Mouse (Mus musculus): ENCODE data around the gene Iars. TPM values are rescaled to one million over a fixed set of nuclear protein-coding genes. Genes with fewer than 3 reads are reported as not detected.

Gene Iars
- polyA plus RNA-seq, 1 experiment from 2014 or later = 69.6 TPM

GRCm38 (mm10) chr13:49708311-49708710 is 26.4 kb downstream of the Iars start:
- peaks cover 39% of the 10 kb centered on the region for H3K36me3 ChIP-seq (ENCODE audit: control insufficient read depth, insufficient read depth, low read length)

GRCm38 (mm10) chr13:49712047-49712721 is 30.3 kb downstream of the Iars start:
- H3K4me3 ChIP-seq (ENCODE audit: low read depth, low read length) = no peak overlapping the region
- ATAC-seq (replicated peaks; ENCODE audit: insufficient number of reproducible peaks, low FRiP score, low TSS enrichment) = no peak
- H3K9ac ChIP-seq (ENCODE audit: low read depth, low read length) = no peak overlapping the region
- H3K27me3 ChIP-seq (ENCODE audit: control insufficient read depth, insufficient read depth, low read length) = no peaks in the 10 kb centered on the region
- no peaks in the 10 kb centered on the region for H3K9me3 ChIP-seq (replicated peaks; ENCODE audit: control insufficient read depth, low read length)
- no peak overlapping the region for H3K4me2 ChIP-seq
- no peak overlapping the region for H3K27ac ChIP-seq (ENCODE audit: low read depth, low read length)
- WGBS (ENCODE audit: insufficient replicate concordance) = 90% methylated on average over 12 of the region's 12 CpGs
- H3K4me1 ChIP-seq (ENCODE audit: control insufficient read depth, insufficient read depth, low read length) = no peaks in the 10 kb centered on the region
- H3K36me3 ChIP-seq (ENCODE audit: control insufficient read depth, insufficient read depth, low read length) = peaks cover 46% of the 10 kb centered on the region

More at GRCm38 (mm10) chr13:49708311-49708710, 26.4 kb downstream of the Iars start:
- WGBS (ENCODE audit: insufficient replicate concordance) = 89% methylated on average over 8 of the region's 8 CpGs
- H3K9ac ChIP-seq (ENCODE audit: low read depth, low read length) = no peak overlapping the region
- H3K4me3 ChIP-seq (ENCODE audit: low read depth, low read length) = no peak overlapping the region
- no peak for ATAC-seq (replicated peaks; ENCODE audit: insufficient number of reproducible peaks, low FRiP score, low TSS enrichment)
- no peaks in the 10 kb centered on the region for H3K9me3 ChIP-seq (replicated peaks; ENCODE audit: control insufficient read depth, low read length)
- no peak overlapping the region for H3K27ac ChIP-seq (ENCODE audit: low read depth, low read length)
- no peaks in the 10 kb centered on the region for H3K27me3 ChIP-seq (ENCODE audit: control insufficient read depth, insufficient read depth, low read length)
- H3K4me1 ChIP-seq (ENCODE audit: control insufficient read depth, insufficient read depth, low read length) = no peaks in the 10 kb centered on the region
- no peak overlapping the region for H3K4me2 ChIP-seq

- ATAC-seq (replicated peaks; ENCODE audit: insufficient number of reproducible peaks, low FRiP score, low TSS enrichment) = no peak
- H3K27me3 ChIP-seq (ENCODE audit: control insufficient read depth, insufficient read depth, low read length) = no peaks in the 10 kb centered on the region
- H3K4me1 ChIP-seq (ENCODE audit: control insufficient read depth, insufficient read depth, low read length) = no peaks in the 10 kb centered on the region
- H3K36me3 ChIP-seq (ENCODE audit: control insufficient read depth, insufficient read depth, low read length) = peaks cover 55% of the 10 kb centered on the region
- H3K9ac ChIP-seq (ENCODE audit: low read depth, low read length) = no peak overlapping the region
- no peaks in the 10 kb centered on the region for H3K9me3 ChIP-seq (replicated peaks; ENCODE audit: control insufficient read depth, low read length)
- WGBS (ENCODE audit: insufficient replicate concordance) = 81% methylated on average over 3 of the region's 3 CpGs
- no peak overlapping the region for H3K4me3 ChIP-seq (ENCODE audit: low read depth, low read length)
- H3K4me2 ChIP-seq = no peak overlapping the region
- no peak overlapping the region for H3K27ac ChIP-seq (ENCODE audit: low read depth, low read length)
Measured at GRCm38 (mm10) chr13:49719310-49719709, 37.4 kb downstream of the Iars start.

GRCm38 (mm10) chr13:49736430-49736829 is 54.5 kb downstream of the Iars start:
- Histone ChIP-seq H3K36me3 (ENCODE audit: control insufficient read depth, insufficient read depth, low read length) (peaks cover 14% of the 10 kb centered on the region), H3K4me1 (ENCODE audit: control insufficient read depth, insufficient read depth, low read length) (no peaks in the 10 kb centered on the region), H3K4me3 (ENCODE audit: low read depth, low read length) (no peak overlapping the region), H3K4me2 (no peak overlapping the region), H3K9me3 (replicated peaks; ENCODE audit: control insufficient read depth, low read length) (no peaks in the 10 kb centered on the region), H3K9ac (ENCODE audit: low read depth, low read length) (no peak overlapping the region), H3K27me3 (ENCODE audit: control insufficient read depth, insufficient read depth, low read length) (no peaks in the 10 kb centered on the region), H3K27ac (ENCODE audit: low read depth, low read length) (no peak overlapping the region)
- ATAC-seq (replicated peaks; ENCODE audit: insufficient number of reproducible peaks, low FRiP score, low TSS enrichment) = no peak
- WGBS (ENCODE audit: insufficient replicate concordance) = 92% methylated on average over 2 of the region's 2 CpGs

- no peaks in the 10 kb centered on the region for H3K4me1 ChIP-seq (ENCODE audit: control insufficient read depth, insufficient read depth, low read length)
- H3K4me3 ChIP-seq (ENCODE audit: low read depth, low read length) = no peak overlapping the region
- no peak overlapping the region for H3K4me2 ChIP-seq
- no peak overlapping the region for H3K9ac ChIP-seq (ENCODE audit: low read depth, low read length)
- H3K9me3 ChIP-seq (replicated peaks; ENCODE audit: control insufficient read depth, low read length) = no peaks in the 10 kb centered on the region
- H3K36me3 ChIP-seq (ENCODE audit: control insufficient read depth, insufficient read depth, low read length) = peaks cover 6% of the 10 kb centered on the region
- no peaks in the 10 kb centered on the region for H3K27me3 ChIP-seq (ENCODE audit: control insufficient read depth, insufficient read depth, low read length)
- ATAC-seq (replicated peaks; ENCODE audit: insufficient number of reproducible peaks, low FRiP score, low TSS enrichment) = no peak
- no peak overlapping the region for H3K27ac ChIP-seq (ENCODE audit: low read depth, low read length)
- 89% methylated on average over 2 of the region's 2 CpGs for WGBS (ENCODE audit: insufficient replicate concordance)
Measured at GRCm38 (mm10) chr13:49738011-49738410, 56.1 kb downstream of the Iars start.

GRCm38 (mm10) chr13:49741285-49742040 is 59.6 kb downstream of the Iars start:
- H3K9me3 ChIP-seq (replicated peaks; ENCODE audit: control insufficient read depth, low read length) = no peaks in the 10 kb centered on the region
- no peak overlapping the region for H3K4me3 ChIP-seq (ENCODE audit: low read depth, low read length)
- no peak overlapping the region for H3K4me2 ChIP-seq
- H3K27me3 ChIP-seq (ENCODE audit: control insufficient read depth, insufficient read depth, low read length) = no peaks in the 10 kb centered on the region
- H3K4me1 ChIP-seq (ENCODE audit: control insufficient read depth, insufficient read depth, low read length) = no peaks in the 10 kb centered on the region
- H3K36me3 ChIP-seq (ENCODE audit: control insufficient read depth, insufficient read depth, low read length) = no peaks in the 10 kb centered on the region
- H3K27ac ChIP-seq (ENCODE audit: low read depth, low read length) = no peak overlapping the region
- H3K9ac ChIP-seq (ENCODE audit: low read depth, low read length) = no peak overlapping the region
- WGBS (ENCODE audit: insufficient replicate concordance) = 85% methylated on average over 16 of the region's 16 CpGs
- ATAC-seq (replicated peaks; ENCODE audit: insufficient number of reproducible peaks, low FRiP score, low TSS enrichment) = no peak

GRCm38 (mm10) chr13:49756591-49756990 is 74.7 kb downstream of the Iars start:
- H3K4me1 ChIP-seq (ENCODE audit: control insufficient read depth, insufficient read depth, low read length) = no peaks in the 10 kb centered on the region
- no peaks in the 10 kb centered on the region for H3K36me3 ChIP-seq (ENCODE audit: control insufficient read depth, insufficient read depth, low read length)
- H3K4me2 ChIP-seq = no peak overlapping the region
- no peak overlapping the region for H3K4me3 ChIP-seq (ENCODE audit: low read depth, low read length)
- WGBS (ENCODE audit: insufficient replicate concordance) = 85% methylated on average over 9 of the region's 9 CpGs
- ATAC-seq (replicated peaks; ENCODE audit: insufficient number of reproducible peaks, low FRiP score, low TSS enrichment) = no peak
- H3K27ac ChIP-seq (ENCODE audit: low read depth, low read length) = no peak overlapping the region
- no peaks in the 10 kb centered on the region for H3K27me3 ChIP-seq (ENCODE audit: control insufficient read depth, insufficient read depth, low read length)
- no peak overlapping the region for H3K9ac ChIP-seq (ENCODE audit: low read depth, low read length)
- no peaks in the 10 kb centered on the region for H3K9me3 ChIP-seq (replicated peaks; ENCODE audit: control insufficient read depth, low read length)

GRCm38 (mm10) chr13:49757966-49758365 is 76.1 kb downstream of the Iars start:
- ATAC-seq (replicated peaks; ENCODE audit: insufficient number of reproducible peaks, low FRiP score, low TSS enrichment) = no peak
- Histone ChIP-seq H3K36me3 (ENCODE audit: control insufficient read depth, insufficient read depth, low read length) (no peaks in the 10 kb centered on the region), H3K27me3 (ENCODE audit: control insufficient read depth, insufficient read depth, low read length) (no peaks in the 10 kb centered on the region), H3K4me3 (ENCODE audit: low read depth, low read length) (no peak overlapping the region), H3K27ac (ENCODE audit: low read depth, low read length) (no peak overlapping the region), H3K4me1 (ENCODE audit: control insufficient read depth, insufficient read depth, low read length) (no peaks in the 10 kb centered on the region), H3K4me2 (no peak overlapping the region), H3K9ac (ENCODE audit: low read depth, low read length) (no peak overlapping the region), H3K9me3 (replicated peaks; ENCODE audit: control insufficient read depth, low read length) (no peaks in the 10 kb centered on the region)
- WGBS (ENCODE audit: insufficient replicate concordance) = 83% methylated on average over 4 of the region's 4 CpGs

All from heart, embryonic 11.5 days (tissue).